Mouse (Mus musculus) right cerebral cortex, postnatal 10 days (tissue): ENCODE results near the gene Guca2b.
A peak's percentile ranks its signal among the peaks of the same experiment; 100 is the strongest.
"Not testable (repeated sequence)": the region's sequence is repeated elsewhere in the genome, so short reads cannot be mapped to it uniquely, and the experiment has no call there.

ENCODE experiments used
- DNase-seq, 2 experiments: peaks; one replicate each; pipeline ENCODE4 v3.0.0; 2021; ENCODE audit warnings: low spot score in 2 of 2

The Guca2b gene

GRCm38 (mm10) chr4:119657011-119657410 is 1.7 kb downstream of the Guca2b start:
- DNase-seq, result no peak

GRCm38 (mm10) chr4:119642666-119643065 is 16.1 kb downstream of the Guca2b start:
- DNase-seq, result no peak

GRCm38 (mm10) chr4:119638656-119639055 is 20.1 kb downstream of the Guca2b start:
- no peak for DNase-seq

GRCm38 (mm10) chr4:119637946-119638345 is 20.8 kb downstream of the Guca2b start:
- DNase-seq, result peak in 1 of 2 experiments; percentile 20

GRCm38 (mm10) chr4:119637176-119637845 is 21.4 kb downstream of the Guca2b start, which contains the start of gene Guca2a:
Guca2a (plus strand) TSS chr4:119637704.
- peak in 1 of 2 experiments; percentile 17 for DNase-seq

- DNase-seq, result no peak
These were observed 22.0 kb downstream of the Guca2b start for GRCm38 (mm10) chr4:119636731-119637130.

GRCm38 (mm10) chr4:119635686-119636085 is 23.1 kb downstream of the Guca2b start:
- DNase-seq, result peak in 1 of 2 experiments; percentile 17

GRCm38 (mm10) chr4:119634908-119635660 is 23.7 kb downstream of the Guca2b start:
- peak in 1 of 2 experiments; percentile 39 for DNase-seq

GRCm38 (mm10) chr4:119633948-119634347 is 24.8 kb downstream of the Guca2b start:
- DNase-seq, result no peak

- no peak for DNase-seq
These were observed 25.4 kb downstream of the Guca2b start for GRCm38 (mm10) chr4:119633342-119633741.

- no peak for DNase-seq
These were observed 26.0 kb downstream of the Guca2b start for GRCm38 (mm10) chr4:119632721-119633120.

GRCm38 (mm10) chr4:119631115-119631919 is 27.4 kb downstream of the Guca2b start:
- DNase-seq, result peak; percentile 75 to 79

GRCm38 (mm10) chr4:119628363-119628762 is 30.4 kb downstream of the Guca2b start:
- not testable (repeated sequence) for DNase-seq

GRCm38 (mm10) chr4:119627317-119627716 is 31.4 kb downstream of the Guca2b start:
- no peak for DNase-seq

- no peak for DNase-seq
These were observed 31.9 kb downstream of the Guca2b start for GRCm38 (mm10) chr4:119626876-119627275.

GRCm38 (mm10) chr4:119626081-119626645 is 32.6 kb downstream of the Guca2b start:
- no peak for DNase-seq

GRCm38 (mm10) chr4:119614724-119615123 is 44.0 kb downstream of the Guca2b start:
- DNase-seq, result no peak

GRCm38 (mm10) chr4:119614078-119614477 is 44.7 kb downstream of the Guca2b start:
- DNase-seq, result no peak

- DNase-seq, result no peak
These were observed 49.3 kb downstream of the Guca2b start for GRCm38 (mm10) chr4:119609488-119609887.
